Mouse (Mus musculus) myocyte (in vitro differentiated cells): ENCODE measurements around the gene Gm49342. TPM values are rescaled to one million over a fixed set of nuclear protein-coding genes. Genes with fewer than 3 reads are reported as not detected.
A peak's percentile ranks its signal among the peaks of the same experiment; 100 is the strongest.

Experiments used
- H3K27me3 ChIP-seq: one replicate; pipeline ENCODE4 v1.6.1; 2011; ENCODE audit not compliant: control insufficient read depth, insufficient read depth, insufficient read length
- H3K36me3 ChIP-seq: one replicate; pipeline ENCODE4 v1.6.1; 2011; ENCODE audit not compliant: control insufficient read depth, insufficient read depth
- H3K4me2 ChIP-seq: one replicate; pipeline ENCODE4 v1.6.1; 2011; ENCODE audit warnings: low read depth, control low read depth
- H3K4me3 ChIP-seq: one replicate; pipeline ENCODE4 v1.5.1; 2011; ENCODE audit warnings: mild to moderate bottlenecking, control low read depth, moderate library complexity
- H3K79me2 ChIP-seq: one replicate; pipeline ENCODE4 v1.6.1; 2011; ENCODE audit not compliant: control insufficient read depth, insufficient read depth
- H3ac ChIP-seq: one replicate; pipeline ENCODE4 v1.6.1; 2011; ENCODE audit not compliant: control insufficient read depth, insufficient read length
- CEBPB ChIP-seq: IDR thresholded peaks from 2 replicates; pipeline ENCODE4 v1.6.1; 2011; ENCODE audit warnings: mild to moderate bottlenecking, moderate library complexity; ENCODE audit not compliant: poor library complexity, insufficient read depth, severe bottlenecking
- E2F4 ChIP-seq: IDR thresholded peaks from one replicate; pipeline ENCODE4 v1.6.1; 2011; ENCODE audit warnings: mild to moderate bottlenecking, control low read depth, moderate library complexity; ENCODE audit not compliant: insufficient read depth
- MAX ChIP-seq: IDR thresholded peaks from one replicate; pipeline ENCODE4 v1.6.1; 2011; ENCODE audit warnings: low read depth, mild to moderate bottlenecking, control low read depth
- MYOD1 ChIP-seq, 3 experiments: IDR thresholded peaks; one replicate each; pipeline ENCODE4 v1.6.1; 2011; ENCODE audit warnings: control low read depth in 2 of 3, low read depth in 2 of 3, mild to moderate bottlenecking in 2 of 3, moderate library complexity in 1 of 3; ENCODE audit not compliant: insufficient read length in 2 of 3, control insufficient read depth in 1 of 3
- MYOG ChIP-seq, 3 experiments: IDR thresholded peaks; one replicate each; pipeline ENCODE4 v1.6.1; 2011; ENCODE audit warnings: control low read depth in 2 of 3, low read depth in 2 of 3, mild to moderate bottlenecking in 2 of 3; ENCODE audit not compliant: insufficient read length in 2 of 3, control insufficient read depth in 1 of 3, insufficient read depth in 1 of 3
- POLR2A ChIP-seq: IDR thresholded peaks from one replicate; pipeline ENCODE4 v1.6.1; 2011; ENCODE audit warnings: low read depth, mild to moderate bottlenecking, control low read depth, moderate library complexity; ENCODE audit not compliant: insufficient read length
- POLR2AphosphoS2 ChIP-seq: IDR thresholded peaks from one replicate; pipeline ENCODE4 v1.6.1; 2011; ENCODE audit warnings: low read depth, control low read depth; ENCODE audit not compliant: insufficient read length
- REST ChIP-seq: IDR thresholded peaks from one replicate; pipeline ENCODE4 v1.6.1; 2011; ENCODE audit warnings: mild to moderate bottlenecking, control low read depth, moderate library complexity; ENCODE audit not compliant: insufficient read depth, insufficient read length
- SRF ChIP-seq: IDR thresholded peaks from one replicate; pipeline ENCODE4 v1.6.1; 2011; ENCODE audit warnings: low read depth; ENCODE audit not compliant: control insufficient read depth, insufficient read length
- TCF12 ChIP-seq: IDR thresholded peaks from one replicate; pipeline ENCODE4 v1.6.1; 2011; ENCODE audit warnings: mild to moderate bottlenecking, control low read depth; ENCODE audit not compliant: poor library complexity, insufficient read depth, severe bottlenecking
- TCF3 ChIP-seq: IDR thresholded peaks from one replicate; pipeline ENCODE4 v1.6.1; 2011; ENCODE audit warnings: low read depth, control low read depth; ENCODE audit not compliant: insufficient read length
- USF1 ChIP-seq: IDR thresholded peaks from one replicate; pipeline ENCODE4 v1.6.1; 2011; ENCODE audit warnings: low read depth, mild to moderate bottlenecking, control low read depth, moderate library complexity
- polyA plus RNA-seq: library from polyadenylated mRNA; unstranded; fragments of >200 nt; fragmentation: generic; extraction: Trizol; gene quantifications from one replicate; pipeline ENCODE4 v1.2.1, GENCODE M21; 2012; ENCODE audit warnings: missing spikeins

The Gm49342 gene
- polyA plus RNA-seq, 1 experiment, result 11.9 TPM

DNA sequence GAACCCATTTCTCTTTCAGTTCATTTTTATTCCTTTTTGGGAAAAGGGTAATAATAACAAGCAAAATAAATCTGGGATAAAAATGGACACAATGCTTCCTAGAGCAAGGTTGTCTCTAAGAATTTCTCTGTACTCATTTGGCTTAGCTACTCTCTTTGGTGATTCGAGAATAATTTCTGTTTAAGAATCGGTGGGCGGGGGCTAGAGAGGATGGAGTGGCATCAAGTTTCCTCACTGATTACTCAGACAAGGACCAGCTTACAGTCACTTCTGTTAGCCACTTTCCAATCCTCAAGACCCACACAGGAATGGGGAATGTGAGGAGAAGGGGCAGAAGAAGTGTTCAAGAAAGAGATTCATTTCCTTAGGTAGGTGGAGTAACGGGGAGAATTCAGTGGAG lies 64.5 kb downstream of the Gm49342 start:
- Histone ChIP-seq H3K79me2 (no peaks in the 10 kb centered on the region), H3K4me2 (peak overlapping the region; percentile 68), H3K36me3 (no peaks in the 10 kb centered on the region), H3K4me3 (no peak overlapping the region), H3K27me3 (no peaks in the 10 kb centered on the region), H3ac (no peak overlapping the region)
- no peak for TF ChIP-seq CEBPB

DNA sequence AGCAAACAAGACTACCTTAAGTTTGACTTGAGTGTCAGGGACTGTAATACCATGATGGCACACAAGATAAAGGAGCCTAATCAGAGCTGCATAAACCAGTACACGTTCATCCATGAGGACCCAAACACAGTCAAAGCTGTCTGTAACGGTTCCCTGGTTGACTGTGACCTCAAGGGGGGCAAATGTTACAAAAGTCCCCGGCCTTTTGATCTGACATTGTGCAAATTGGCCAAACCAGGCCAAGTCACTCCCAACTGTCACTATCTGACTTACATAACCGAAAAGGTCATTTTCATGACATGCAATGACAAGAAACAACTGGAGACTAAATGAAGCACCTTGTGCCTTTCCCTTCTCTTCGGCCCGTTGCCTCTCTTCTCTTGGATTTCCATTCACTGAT lies 65.3 kb downstream of the Gm49342 start:
- no peak overlapping the region for H3K4me3 ChIP-seq
- H3K36me3 ChIP-seq, result no peaks in the 10 kb centered on the region

More for the DNA sequence above, 65.3 kb downstream of the Gm49342 start:
- H3K79me2 ChIP-seq, result no peaks in the 10 kb centered on the region
- no peak overlapping the region for H3ac ChIP-seq
- TF ChIP-seq POLR2A, result no peak
- no peak for TF ChIP-seq SRF
- no peak for TF ChIP-seq E2F4
- no peak for TF ChIP-seq REST
- TF ChIP-seq TCF12, result no peak
- no peak for TF ChIP-seq TCF3
- TF ChIP-seq CEBPB, result no peak
- no peak for TF ChIP-seq USF1
- no peak for TF ChIP-seq MYOG (IDR thresholded peaks at IDR 0.05; ENCODE audit: control insufficient read depth in 1 of 3, insufficient read depth in 1 of 3, insufficient read length in 2 of 3, low read depth in 2 of 3)
- TF ChIP-seq MYOD1 (IDR thresholded peaks at IDR 0.05; ENCODE audit: control insufficient read depth in 1 of 3, insufficient read length in 2 of 3, low read depth in 2 of 3), result no peak
- no peak for TF ChIP-seq MAX
- TF ChIP-seq POLR2AphosphoS2, result no peak
- H3K4me2 ChIP-seq, result peak overlapping the region; percentile 68
- no peaks in the 10 kb centered on the region for H3K27me3 ChIP-seq

Other genes starting within 250 kb of the Gm49342 start
- not detected for gene Olfr748, start 237.1 kb upstream of the Gm49342 start, polyA plus RNA-seq
- gene Olfr749, start 199.4 kb upstream of the Gm49342 start, polyA plus RNA-seq, result not detected
- 26.7 TPM for gene Ttc5, start 159.0 kb upstream of the Gm49342 start, polyA plus RNA-seq
- gene Ccnb1ip1, start 136.8 kb upstream of the Gm49342 start, polyA plus RNA-seq, result 0.16 TPM
- 22.1 TPM for gene Parp2, start 136.7 kb upstream of the Gm49342 start, polyA plus RNA-seq
- gene Tep1, start 74.0 kb upstream of the Gm49342 start, polyA plus RNA-seq, result 20.6 TPM
- 4.9 TPM for gene Klhl33, start 47.0 kb upstream of the Gm49342 start, polyA plus RNA-seq
- gene Osgep, start 19.6 kb upstream of the Gm49342 start, polyA plus RNA-seq, result 81.0 TPM
- 113 TPM for gene Apex1, start 19.5 kb upstream of the Gm49342 start, polyA plus RNA-seq
- 71.3 TPM for gene Pip4p1, start 13.7 kb upstream of the Gm49342 start, polyA plus RNA-seq
- gene Pnp, start 13.4 kb upstream of the Gm49342 start, polyA plus RNA-seq, result 20.4 TPM
- gene Pnp2, start 11.5 kb downstream of the Gm49342 start, polyA plus RNA-seq, result 0.08 TPM
- 0.10 TPM for gene Rnase10, start 63.2 kb downstream of the Gm49342 start, polyA plus RNA-seq
- not detected for gene Rnase9, start 97.4 kb downstream of the Gm49342 start, polyA plus RNA-seq
- not detected for gene Rnase11, start 105.6 kb downstream of the Gm49342 start, polyA plus RNA-seq
- gene Rnase12, start 113.1 kb downstream of the Gm49342 start, polyA plus RNA-seq, result not detected
- not detected for gene Olfr750, start 129.9 kb downstream of the Gm49342 start, polyA plus RNA-seq
- 17.8 TPM for gene Rnase4, start 146.6 kb downstream of the Gm49342 start, polyA plus RNA-seq
- gene Ang, start 146.6 kb downstream of the Gm49342 start, polyA plus RNA-seq, result 1.3 TPM
- 0.05 TPM for gene Eddm3b, start 169.9 kb downstream of the Gm49342 start, polyA plus RNA-seq
- 0.12 TPM for gene Rnase6, start 179.4 kb downstream of the Gm49342 start, polyA plus RNA-seq
- gene Rnase1, start 202.3 kb downstream of the Gm49342 start, polyA plus RNA-seq, result 0.17 TPM
- gene Rnase2b, start 217.7 kb downstream of the Gm49342 start, polyA plus RNA-seq, result not detected